Mouse (Mus musculus): ENCODE measurements around the gene Igfbp5. TPM values are rescaled to one million over a fixed set of nuclear protein-coding genes. Genes with fewer than 3 reads are reported as not detected.

The Igfbp5 gene
- 61.4 TPM for polyA plus RNA-seq (2015; fragmentation: Illumina TruSeq; extraction: RNeasy Lipid Tissue Mini Kit (QIAGEN cat#74804); ENCODE audit: low read depth, low replicate concordance)

GRCm38 (mm10) chr1:72874287-72875211 lies at the start of gene Igfbp5:
Gene Igfbp5, minus strand, starts transcription at chr1:72874884.

GRCm38 (mm10) chr1:72823751-72824706 lies 50.7 kb downstream of the Igfbp5 start, which contains the start of gene Igfbp2:
Gene Igfbp2, plus strand, starts transcription at chr1:72824503.

Other genes starting within 250 kb of the Igfbp5 start
- not detected for gene Ankar, start 174.3 kb downstream of the Igfbp5 start, polyA plus RNA-seq (2015; fragmentation: Illumina TruSeq; extraction: RNeasy Lipid Tissue Mini Kit (QIAGEN cat#74804); ENCODE audit: low read depth, low replicate concordance)
- gene Rpl37a, start 163.6 kb downstream of the Igfbp5 start, polyA plus RNA-seq (2015; fragmentation: Illumina TruSeq; extraction: RNeasy Lipid Tissue Mini Kit (QIAGEN cat#74804); ENCODE audit: low read depth, low replicate concordance): 883 TPM
- 78.4 TPM for gene Igfbp2, start 50.4 kb downstream of the Igfbp5 start, polyA plus RNA-seq (2015; fragmentation: Illumina TruSeq; extraction: RNeasy Lipid Tissue Mini Kit (QIAGEN cat#74804); ENCODE audit: low read depth, low replicate concordance)
- gene Tnp1, start 141.0 kb upstream of the Igfbp5 start, polyA plus RNA-seq (2015; fragmentation: Illumina TruSeq; extraction: RNeasy Lipid Tissue Mini Kit (QIAGEN cat#74804); ENCODE audit: low read depth, low replicate concordance): 1.6 TPM

Measured in brain, adult 10 weeks (tissue).